Mouse (Mus musculus): ENCODE results near the gene Sebox.

GRCm38 (mm10) chr11:78521880-78522279 is 18.6 kb downstream of the Sebox start:
- no peak for TF ChIP-seq CTCF (IDR thresholded peaks at IDR 0.05; ENCODE audit: low read depth, low read length)
- no peak for TF ChIP-seq GATA1 (IDR thresholded peaks at IDR 0.05; ENCODE audit: borderline replicate concordance, low read length)
